Mouse (Mus musculus): ENCODE measurements around the gene Rtl6.

Gene Rtl6

DNA sequence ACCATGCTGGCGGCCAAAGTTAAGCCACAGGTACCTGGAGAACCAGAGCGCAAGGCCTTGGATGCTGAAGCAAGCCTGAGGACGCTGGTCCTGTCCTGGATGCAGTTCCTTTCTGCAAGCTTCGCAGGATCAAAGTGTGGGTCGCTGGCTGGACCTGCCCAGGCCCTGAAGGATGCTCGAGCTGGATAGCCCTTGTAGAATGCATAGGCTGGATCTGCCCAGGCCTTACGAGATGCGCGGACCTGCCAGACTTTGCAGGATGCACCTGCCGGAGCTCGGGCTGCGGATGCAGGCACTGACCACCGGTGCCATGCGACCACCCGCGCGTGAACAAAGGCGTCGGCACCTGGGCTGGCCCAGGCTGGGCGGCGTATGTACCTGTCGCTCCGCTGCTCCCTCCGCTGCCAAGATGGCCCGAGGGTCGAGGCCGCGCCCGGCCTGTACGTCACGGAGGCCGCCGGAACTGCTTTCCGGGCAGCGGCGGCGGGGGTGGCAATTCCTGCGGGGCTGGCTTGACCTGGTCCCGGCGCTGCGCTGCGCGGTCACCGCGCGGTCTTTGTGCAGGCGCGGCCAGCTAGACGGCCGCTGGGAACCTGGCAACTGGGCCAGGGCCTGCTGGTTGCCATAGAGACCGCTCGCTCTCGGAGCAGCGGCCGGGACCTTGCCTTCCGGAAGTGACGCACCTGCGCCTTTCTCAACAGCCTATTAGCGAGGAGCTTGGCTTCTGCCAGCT lies at the start of gene Rtl6:
Gene Rtl6 (minus strand): TSS at position 635 of the 733 bp plus-strand sequence.
- DNase-seq = peak; percentile 88 to 89

DNA sequence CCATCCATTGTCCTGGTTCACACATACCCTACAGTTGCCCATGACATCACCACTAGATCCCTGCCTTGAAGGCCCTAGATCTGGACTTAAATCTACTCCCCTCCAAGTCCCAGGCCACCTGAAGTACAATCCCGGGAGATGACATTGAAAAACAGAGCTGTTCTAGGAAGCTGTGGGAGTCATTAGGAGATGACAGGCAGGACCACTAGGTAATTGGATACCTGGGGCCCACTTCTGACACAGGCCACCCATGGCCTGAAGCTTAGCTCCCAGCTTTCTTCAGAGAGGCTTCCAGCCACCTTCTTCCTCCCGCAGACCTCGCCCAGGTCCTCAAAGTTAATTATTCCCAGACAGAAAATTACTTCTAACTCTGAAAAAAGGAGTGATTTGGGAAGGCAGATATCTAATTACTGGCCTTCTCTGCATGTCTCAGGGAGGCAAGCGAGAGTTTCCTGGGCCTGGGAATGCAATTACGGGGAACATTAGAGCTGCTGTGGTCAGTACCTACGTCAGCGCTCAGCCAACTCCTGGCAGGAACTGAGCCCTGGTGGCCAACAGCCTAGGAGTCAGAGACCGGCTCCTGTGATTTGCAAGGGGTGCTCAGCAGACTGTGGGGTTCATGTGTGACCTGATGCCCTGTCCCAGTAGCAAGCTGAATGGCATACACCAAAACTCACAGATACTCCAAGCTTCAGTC lies 45.8 kb upstream of the Rtl6 start:
- DNase-seq = no peak

DNA sequence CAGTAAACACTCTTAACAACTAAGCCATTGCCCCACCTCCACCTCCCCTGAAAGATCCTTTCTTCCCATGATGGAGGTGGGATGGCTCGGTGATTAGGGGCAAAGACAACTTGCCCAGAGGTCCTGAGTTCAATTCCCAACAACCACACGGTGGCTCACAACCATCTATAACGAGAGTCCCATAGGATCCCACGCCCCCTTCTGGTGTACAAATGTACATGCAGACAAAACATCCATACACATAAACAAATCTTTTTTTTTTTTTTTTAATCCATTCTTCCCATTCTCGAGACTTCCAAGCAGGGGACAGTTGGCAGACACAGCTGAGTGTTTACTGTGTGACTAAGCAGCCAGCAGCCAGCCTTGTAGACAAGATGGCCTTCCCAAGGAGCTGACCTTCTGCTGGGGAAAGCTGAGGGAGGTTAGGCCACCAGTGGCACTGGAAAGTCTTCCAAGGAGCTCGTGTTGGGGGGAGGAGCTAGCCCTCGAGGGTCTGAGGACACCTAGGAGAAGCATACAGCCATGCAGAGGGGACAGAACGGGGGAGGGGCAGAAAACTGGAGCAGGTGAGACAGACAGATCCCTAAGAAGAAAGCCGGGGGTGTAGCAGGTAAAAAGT lies 43.5 kb upstream of the Rtl6 start:
- DNase-seq = no peak

DNA sequence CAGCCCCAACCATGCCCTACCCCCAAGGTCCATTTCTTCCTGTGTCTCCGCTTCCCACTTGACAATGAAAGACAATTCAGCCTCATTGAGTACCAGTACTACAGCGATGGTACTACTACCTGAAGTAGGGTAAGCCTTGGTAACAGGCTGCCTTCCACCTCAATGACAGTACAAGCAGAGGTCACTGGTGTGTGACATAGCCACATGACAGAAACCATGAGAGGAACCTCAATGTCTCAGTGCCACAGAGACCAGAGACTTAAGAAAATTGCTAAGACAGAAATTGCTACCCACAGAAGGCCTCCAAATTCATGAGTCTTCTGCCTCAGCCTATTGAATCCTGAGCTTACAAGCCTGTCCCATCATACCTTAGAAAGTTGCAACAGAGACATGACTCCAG lies 41.3 kb upstream of the Rtl6 start:
- no peak for DNase-seq

DNA sequence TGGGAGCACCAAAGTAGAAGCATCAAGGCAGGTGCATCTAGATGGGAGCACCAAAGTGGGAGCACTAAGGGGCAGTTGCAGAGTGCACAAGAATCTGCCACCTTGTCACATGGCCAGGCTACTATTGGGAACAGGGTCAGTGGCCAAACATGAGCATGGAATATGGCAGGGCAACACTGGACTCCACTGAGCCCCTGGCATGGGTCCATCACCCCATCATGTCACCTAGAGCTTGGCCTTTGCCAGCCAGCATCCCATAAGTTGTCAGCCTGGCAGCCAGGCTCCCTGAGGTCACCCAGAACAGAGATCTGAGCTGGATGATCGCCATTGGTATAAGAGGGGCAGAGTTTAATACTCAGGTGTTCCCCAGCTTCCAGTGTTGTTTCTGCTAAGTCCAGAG lies 40.2 kb upstream of the Rtl6 start:
- no peak for DNase-seq

DNA sequence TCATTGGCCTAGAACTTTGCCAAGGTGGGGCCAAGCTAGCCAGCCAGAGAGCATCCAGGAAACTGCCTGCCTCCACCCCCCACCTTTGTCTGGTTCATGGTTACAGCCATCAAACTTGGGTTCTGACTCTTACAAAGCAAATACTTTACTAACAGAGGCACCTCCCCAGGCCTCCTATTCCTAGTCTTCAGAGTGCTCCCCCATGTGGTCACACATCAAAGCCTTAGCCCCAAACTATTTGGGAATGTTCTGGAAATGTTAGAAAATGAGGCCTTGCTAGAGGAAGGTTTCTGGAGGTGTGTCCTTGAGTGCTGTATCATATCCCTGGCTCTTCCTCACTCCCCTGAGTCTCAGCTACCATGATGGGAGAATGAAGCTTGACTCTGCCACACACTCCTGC lies 39.4 kb upstream of the Rtl6 start:
- DNase-seq = no peak

DNA sequence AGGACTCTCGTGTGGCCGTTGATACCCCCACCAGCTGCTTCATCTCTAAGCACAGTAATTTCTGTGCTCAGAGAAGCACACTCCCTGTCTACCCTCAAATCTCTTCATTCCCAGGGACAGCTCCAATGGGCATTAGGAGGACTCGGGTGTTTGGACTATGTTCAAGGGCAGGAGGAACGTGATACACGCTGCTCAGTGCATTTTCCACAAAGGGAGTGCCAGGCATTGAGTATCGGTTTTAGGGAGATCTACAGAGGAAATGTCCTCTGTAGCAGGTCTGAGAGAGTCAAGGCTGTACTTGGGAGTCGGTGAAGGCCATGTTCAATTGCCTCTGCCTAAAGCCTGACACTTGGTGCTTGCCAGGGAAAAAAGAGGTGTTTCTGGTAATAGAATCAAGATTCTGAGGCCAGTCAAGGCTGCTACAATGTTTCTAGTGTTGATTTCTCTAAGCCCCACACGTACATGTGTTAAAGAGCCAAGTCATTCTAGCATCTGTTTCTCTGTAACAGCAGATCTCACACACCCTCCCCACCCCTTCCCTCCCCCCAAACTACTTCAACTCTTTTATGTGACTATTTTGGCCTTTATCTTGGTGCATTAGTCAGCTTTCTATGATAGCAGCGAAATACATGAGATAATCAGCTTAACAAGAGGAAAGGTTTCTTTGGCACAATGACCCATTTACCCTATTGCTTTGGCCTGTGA lies 37.8 kb upstream of the Rtl6 start:
- DNase-seq = no peak

DNA sequence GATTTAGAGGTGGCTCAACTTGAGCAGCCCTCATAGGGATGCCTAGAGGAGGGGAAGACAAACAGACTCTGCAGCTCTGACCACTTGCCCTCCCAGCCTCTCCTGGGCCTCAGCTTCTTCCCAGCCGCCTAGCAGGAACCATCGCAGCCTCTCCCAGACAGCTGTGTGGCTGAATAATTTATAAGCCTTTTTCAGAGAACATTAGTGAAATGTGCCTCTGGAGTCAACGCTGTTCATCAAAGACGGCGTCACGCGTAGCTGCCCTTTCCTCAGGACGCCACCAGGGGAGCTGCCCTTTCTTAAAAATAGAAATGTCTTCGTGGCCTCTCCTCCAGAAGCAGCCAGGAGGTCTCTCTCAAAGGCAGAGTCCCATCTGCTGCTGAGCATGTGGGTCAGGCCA lies 35.9 kb upstream of the Rtl6 start:
- no peak for DNase-seq

DNA sequence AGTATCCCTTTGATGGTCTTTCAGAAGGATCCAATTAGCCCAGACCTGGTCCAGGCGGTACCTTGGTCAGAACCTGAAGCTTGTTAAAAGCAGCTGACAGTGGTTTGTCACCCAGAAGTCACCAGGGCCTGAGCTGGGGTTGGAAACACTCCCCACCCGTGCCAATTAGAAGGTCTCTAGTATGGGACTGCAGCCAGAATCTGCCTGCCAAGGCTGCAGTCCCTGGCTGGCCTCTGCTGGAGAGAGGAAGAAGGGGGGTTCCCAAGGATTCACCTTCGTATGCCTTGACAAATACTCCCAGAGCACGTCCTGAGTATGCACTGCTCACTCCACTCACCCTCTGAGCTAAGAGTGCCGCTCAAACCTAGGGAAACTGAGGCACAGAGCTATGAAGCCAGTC lies 34.6 kb upstream of the Rtl6 start:
- no peak for DNase-seq

DNA sequence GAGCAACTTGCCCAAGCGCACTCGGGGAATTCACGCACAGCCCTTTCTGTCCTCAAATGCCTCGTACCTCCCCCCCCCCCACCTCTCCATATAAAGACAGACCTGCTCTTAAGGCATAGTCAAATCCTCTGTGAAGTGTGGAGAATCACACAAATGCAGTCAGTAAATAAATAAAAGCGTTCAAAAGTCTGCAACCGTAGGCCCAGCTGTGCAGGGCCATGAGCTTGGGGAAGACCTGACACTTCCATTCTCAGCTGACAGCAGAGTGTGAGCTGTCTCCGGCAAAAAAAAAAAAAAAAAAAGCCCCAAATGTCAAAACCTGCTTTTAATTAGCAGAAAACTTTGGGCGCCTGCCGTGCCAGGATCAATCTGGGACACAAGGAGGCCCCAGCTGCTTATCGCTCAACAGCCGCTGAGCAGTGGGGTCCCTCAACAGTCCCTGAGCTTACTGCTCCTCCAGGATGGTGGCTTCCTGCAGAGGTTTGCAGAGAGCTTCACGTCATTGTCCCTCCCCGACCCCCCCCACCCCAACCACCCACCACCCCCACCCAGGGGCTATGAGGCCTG lies 34.0 kb upstream of the Rtl6 start:
- DNase-seq = no peak

DNA sequence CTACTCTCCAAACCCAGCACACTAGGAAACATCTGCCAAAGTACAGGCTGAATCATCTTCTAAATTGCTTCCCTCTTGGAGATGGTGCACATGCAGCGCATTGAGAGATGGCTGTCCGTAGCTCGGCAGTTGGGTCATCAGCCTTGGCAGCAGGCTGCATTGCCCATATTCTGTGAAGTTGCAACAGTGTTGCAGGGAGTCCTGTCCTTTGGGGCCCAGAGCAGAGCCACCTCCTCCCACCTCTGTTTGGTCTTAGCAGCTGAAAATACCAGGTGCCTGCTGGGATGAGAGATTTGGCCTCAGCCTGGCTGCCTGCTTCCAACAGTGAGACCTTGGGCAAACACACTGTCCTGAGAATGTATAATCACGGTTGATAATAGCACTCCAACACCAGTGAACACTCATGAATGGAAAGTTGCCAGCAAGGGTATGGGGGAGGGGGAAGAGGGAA lies 30.8 kb upstream of the Rtl6 start:
- no peak for DNase-seq

DNA sequence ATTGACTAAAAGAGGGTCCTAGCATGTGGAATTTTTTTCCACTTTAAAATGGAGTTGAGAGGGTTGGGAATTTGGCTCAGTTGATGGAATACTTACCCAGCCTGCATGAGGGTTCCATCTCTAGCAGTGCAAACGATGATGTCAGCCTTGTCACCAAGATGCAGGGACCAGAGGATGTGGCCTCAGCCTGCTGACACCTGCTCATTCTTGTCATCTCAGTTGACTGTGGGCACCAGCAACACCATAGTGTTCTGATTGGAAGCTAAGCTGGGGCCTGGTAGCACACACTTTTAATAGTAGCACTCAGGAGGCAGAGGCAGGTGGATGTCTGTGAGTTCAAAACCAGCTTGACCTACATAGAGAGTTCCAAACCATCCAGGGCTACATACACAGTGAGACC lies 21.0 kb upstream of the Rtl6 start:
- no peak for DNase-seq

DNA sequence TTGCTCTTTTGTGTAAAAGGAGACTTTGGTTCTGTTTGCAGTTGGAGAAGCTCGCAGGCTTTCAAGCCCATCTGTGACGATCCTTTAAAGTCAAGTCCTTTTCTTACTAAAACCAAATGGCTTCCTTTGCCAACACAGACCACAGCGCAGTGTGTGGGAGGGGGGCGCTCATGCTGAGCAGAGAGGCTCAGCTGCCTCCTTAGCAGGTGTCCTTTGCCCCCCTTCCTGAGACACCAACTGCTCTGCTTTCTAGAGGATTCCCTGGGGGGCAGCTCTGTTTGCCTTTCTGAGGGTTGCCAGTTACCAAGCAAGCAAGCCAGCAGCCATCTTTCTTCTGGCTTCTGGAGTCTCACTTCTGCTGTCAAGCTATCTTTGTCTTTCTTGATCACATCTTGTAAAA lies 19.4 kb upstream of the Rtl6 start:
- DNase-seq = no peak

DNA sequence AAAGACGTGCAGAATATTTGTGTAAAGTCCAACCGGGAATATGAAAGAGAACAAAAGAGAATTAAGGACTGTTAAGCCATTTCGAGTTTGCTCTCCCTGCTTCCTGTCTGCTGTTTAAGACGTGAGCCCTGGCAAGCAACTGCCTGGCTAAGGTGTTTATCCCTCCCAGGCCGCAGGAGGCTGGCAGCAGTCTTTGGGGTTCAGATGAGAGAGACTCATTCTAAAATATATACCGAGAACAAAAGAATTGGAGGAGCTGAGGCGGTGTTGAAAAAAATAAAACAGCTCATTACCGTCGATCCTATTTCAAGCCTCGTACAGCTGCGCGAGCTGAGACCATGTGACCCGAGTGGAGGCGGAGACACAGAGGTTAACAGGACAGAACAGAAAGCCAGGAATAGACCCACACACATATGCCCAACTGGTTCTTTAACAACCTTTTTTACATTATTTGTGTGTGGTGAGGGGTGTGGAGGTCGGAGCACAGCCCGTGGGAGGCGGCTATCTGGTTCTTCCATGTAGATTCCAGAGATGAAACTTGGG lies 9.0 kb upstream of the Rtl6 start:
- DNase-seq = no peak

DNA sequence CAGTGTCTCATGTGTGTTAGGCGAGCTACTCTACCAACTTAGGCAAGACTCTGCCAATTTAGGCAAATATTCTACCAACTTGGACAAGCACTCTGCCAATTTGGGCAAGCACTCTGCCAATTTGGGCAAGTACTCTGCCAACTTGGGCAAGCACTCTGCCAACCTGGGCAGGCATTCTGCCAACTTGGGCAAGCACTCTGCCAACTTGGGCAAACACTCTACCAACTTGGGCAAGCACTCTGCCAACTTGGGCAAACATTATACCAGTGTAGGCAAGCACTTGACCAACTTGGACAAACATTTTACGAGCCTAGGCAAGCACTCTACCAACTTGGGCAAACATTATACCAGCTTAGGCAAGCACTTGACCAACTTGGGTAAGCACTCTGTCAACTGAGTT lies 3.9 kb upstream of the Rtl6 start:
- DNase-seq = no peak

DNA sequence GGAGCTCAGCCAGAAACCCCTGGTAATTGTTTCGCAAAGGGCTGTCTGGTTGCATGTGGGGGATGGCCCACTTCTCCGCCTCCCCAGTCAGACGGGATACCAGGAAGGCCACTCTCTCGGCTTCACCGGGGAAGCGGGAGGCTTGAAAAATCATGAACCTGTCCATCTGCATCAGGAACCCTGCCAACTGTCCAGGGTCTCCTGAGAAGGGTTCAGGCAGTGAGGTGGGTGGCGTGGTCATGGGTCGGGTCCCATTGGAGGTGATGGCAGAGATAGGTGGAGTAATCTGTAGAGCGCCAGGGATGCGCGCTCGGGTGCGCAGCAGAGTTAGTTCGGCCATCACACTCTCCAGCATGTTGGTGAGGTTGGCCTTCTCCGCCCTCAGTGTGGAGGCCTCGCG lies 949 bp downstream of the Rtl6 start:
- DNase-seq = peak; percentile 19 to 25

DNA sequence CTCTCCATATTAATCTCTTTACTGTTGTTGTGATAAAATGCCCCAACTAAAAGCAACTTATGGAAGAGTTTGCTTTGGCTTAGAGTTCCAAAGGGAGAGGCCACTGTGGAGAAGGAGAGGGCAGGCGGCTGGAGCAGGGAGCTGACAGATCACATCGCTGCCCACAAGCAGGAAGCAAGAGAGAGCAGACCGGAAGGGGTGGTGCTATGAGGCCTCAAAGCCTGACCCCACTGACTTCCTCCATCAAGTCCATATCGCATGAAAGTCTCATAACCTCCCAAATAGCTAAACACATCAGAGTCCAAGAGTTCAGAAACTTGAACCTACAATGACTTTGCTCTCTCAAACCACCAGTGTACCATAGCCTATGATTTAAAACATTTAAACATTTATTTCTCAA lies 6.6 kb downstream of the Rtl6 start:
- no peak for DNase-seq

DNA sequence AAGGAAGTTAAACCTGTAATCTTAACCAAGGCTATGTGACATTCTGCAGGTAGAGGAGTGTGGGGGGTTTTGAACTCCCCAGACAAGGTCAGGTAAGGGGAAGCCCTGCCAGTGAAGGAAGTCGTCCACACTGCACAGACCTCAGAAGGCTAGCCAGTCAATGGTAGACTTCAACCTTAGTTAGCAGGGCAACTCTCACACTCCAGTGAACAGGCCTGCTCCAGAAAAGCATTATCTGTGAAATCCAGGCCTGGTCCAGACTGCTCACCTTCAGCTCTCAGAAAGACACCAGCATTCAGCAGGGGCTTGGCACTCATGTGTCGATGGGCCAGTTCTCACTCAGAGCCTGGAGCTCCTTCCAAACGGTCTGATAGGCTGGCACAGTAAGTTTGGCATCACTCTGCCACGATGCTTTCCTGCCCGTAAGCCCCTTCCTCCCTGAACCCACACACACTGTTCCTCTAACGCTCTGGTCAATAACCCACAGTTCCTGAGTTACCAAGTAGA lies 8.3 kb downstream of the Rtl6 start:
- no peak for DNase-seq

DNA sequence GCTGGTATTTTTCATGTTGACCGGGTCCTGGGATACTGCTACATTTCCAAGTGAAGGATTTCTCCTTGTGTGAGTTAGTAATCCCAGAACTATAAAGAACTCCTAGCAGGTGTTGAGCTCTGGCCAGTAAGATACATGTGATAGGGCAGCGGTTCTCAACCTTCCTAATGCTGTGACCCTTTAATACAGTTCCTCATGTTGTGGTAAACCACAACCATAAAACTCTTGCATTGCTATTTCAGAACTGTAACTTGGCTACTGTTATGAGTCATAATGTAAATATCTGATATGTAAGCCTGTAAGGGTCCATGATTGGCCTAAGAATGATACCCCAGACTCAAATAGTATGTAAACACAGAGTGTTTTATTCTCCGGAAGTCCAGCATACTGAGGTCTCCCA lies 11.6 kb downstream of the Rtl6 start:
- no peak for DNase-seq

DNA sequence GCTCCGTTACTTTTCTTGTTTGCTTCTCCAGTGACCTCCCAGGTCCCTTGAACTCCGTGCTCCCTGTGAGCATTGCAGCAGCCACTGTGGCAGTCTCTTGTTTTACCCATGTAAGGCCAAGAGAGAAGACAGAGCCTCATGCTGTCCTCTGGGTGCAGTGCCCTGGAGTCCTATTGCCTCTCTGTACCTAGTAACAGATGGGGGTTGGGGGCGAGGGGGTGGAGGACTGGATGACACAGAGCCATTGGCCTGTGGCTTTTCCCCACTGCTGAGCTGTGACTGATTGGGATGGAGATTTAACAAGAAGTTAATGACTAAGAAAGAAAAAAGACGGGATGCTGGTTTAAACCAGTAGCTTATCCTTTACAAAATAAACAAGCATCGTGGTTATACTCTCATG lies 16.4 kb downstream of the Rtl6 start:
- no peak for DNase-seq

DNA sequence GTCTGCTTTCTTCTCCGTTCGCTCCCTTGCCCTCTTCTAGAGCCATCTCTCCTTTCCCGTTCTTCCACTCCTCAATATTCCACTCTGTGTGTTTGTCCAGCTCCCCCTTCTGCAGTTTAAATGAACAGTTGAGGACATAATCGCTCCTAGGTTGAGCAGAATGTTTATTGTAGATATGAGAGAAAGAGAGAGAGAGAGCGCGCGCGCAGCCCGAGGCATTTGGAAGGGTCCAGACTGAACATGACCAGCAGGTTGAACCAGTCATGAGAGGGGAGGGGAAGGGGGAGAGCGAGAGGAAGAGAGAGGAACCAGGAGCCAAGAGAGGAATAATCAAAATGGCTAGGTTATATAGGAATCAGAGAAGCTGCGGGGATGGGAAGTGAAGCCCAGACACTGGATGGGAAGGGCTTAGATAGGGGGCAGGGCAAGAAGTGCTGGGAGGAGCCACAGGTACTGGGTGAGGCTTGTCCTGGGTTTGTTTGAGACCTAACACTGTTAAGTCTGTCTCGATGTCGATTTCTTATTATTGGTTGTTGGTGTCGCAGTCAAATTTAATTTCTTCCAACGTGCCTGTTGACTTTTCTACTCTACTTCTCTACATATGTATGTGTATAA lies 18.5 kb downstream of the Rtl6 start:
- no peak for DNase-seq

DNA sequence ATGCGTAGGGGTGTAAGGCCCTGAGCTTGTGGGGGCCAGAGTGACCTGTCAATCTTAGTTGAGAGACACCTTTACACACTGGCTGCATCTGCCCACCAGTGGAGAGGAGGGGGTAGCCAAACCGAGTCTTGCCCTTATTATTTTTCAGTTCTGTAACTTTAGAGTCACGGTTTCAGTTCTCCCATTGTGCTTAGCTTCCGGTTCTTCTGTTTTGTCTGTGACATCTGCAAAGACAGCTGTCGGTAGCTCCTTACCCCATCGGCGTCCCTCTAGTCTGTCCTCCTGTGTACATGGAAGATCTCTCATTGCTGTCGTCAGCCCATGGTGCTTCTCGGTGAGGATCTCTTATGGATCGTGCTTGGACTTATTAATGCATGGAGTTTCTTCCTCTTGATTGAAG lies 20.5 kb downstream of the Rtl6 start:
- DNase-seq = no peak

Data from cerebellum, postnatal 36 days (tissue).